13 mouse cellular contexts compared by ENCODE assay signal in genomic region chr6:134509731-134510226, GRCm38 (mm10). TPM values are rescaled to one million over a fixed set of nuclear protein-coding genes. Genes with fewer than 3 reads are reported as not detected.
DNase-seq lines count a peak whose midpoint lies in the region; ATAC-seq and TF ChIP-seq lines count a peak whose summit lies in the region.
"Had no signal": no experiment of that assay in that cellular context is flagged by ENCODE, and none has a peak within 500 bp of the region (broad histone marks: within the 10 kb centered on the region; RNA-seq: fewer than 3 reads in every experiment).

No protein-coding gene starts in this region.

- H3K4me2 ChIP-seq in lung, postnatal 0 days (replicated peaks; ENCODE audit: low read depth, low read length): peak overlapping the region; percentile 17; the same call in 1 of the 2 replicates
- H3K4me2 ChIP-seq in hindbrain, embryonic 14.5 days (replicated peaks): no peak overlapping the region
- H3K4me2 ChIP-seq in stomach, embryonic 15.5 days: 0 out of 2 replicates have a peak overlapping the region, but pooled peaks have one; percentile 16
- H3K4me2 ChIP-seq: liver, embryonic 13.5 days had no signal

- no peak overlapping the region for H3K9ac ChIP-seq in lung, postnatal 0 days (replicated peaks; ENCODE audit: low read depth)
- no peak overlapping the region for H3K9ac ChIP-seq in hindbrain, embryonic 14.5 days
- no peak overlapping the region for H3K9ac ChIP-seq in stomach, embryonic 15.5 days
- H3K9ac ChIP-seq: liver, embryonic 13.5 days had no signal

- no peak overlapping the region for H3K27ac ChIP-seq in lung, postnatal 0 days (ENCODE audit: low read length)
- H3K27ac ChIP-seq in hindbrain, embryonic 14.5 days: peak overlapping the region; percentile 51
- no peak overlapping the region for H3K27ac ChIP-seq in stomach, embryonic 15.5 days
- H3K27ac ChIP-seq: liver, embryonic 13.5 days had no signal

- H3K36me3 ChIP-seq in lung, postnatal 0 days (ENCODE audit: insufficient read depth, low read length): peaks cover 6% of the 10 kb centered on the region; the same call in 1 of the 2 replicates
- H3K36me3 ChIP-seq in hindbrain, embryonic 14.5 days (replicated peaks; ENCODE audit: control insufficient read depth, insufficient read depth): peaks cover 28% of the 10 kb centered on the region
- peaks cover 21% of the 10 kb centered on the region for H3K36me3 ChIP-seq in stomach, embryonic 15.5 days

- no peak for TF ChIP-seq POLR2A in lung, adult 2 months (IDR thresholded peaks at IDR 0.05; ENCODE audit: borderline replicate concordance, extremely low read depth, low read depth, low read length)

- DNase-seq in embryo, embryonic 10 days (ENCODE audit: low spot score): peak; percentile 69
- DNase-seq in embryo, embryonic 9.5 days (ENCODE audit: extremely low spot score): no peak
- no peak for DNase-seq in lung, postnatal 0 days (ENCODE audit: low spot score)
- DNase-seq in lung, adult 2 months: no peak
- peak; percentile 39 for DNase-seq in hindbrain, embryonic 14.5 days (ENCODE audit: low spot score)
- no peak for DNase-seq in left cerebral cortex, adult 11 months (ENCODE audit: low spot score)
- DNase-seq in urinary bladder, adult 18-20 months (ENCODE audit: low spot score in 2 of 2): no peak
- DNase-seq: adrenal gland, postnatal 36 days; cerebellum, adult 8-10 months; gastrocnemius, postnatal 10 days; layer of hippocampus, adult 9-11 months; liver, embryonic 13.5 days had no signal

- no peaks in the 10 kb centered on the region for H3K9me3 ChIP-seq in lung, postnatal 0 days (ENCODE audit: low read length)
- H3K9me3 ChIP-seq in hindbrain, embryonic 14.5 days (ENCODE audit: control insufficient read depth, low read length): no peaks in the 10 kb centered on the region
- no peaks in the 10 kb centered on the region for H3K9me3 ChIP-seq in stomach, embryonic 15.5 days
- H3K9me3 ChIP-seq: liver, embryonic 13.5 days had no signal

- H3K27me3 ChIP-seq in lung, postnatal 0 days (replicated peaks; ENCODE audit: insufficient read depth, low read length): no peaks in the 10 kb centered on the region
- no peaks in the 10 kb centered on the region for H3K27me3 ChIP-seq in hindbrain, embryonic 14.5 days (ENCODE audit: control insufficient read depth, insufficient read depth, low read length)
- no peaks in the 10 kb centered on the region for H3K27me3 ChIP-seq in stomach, embryonic 15.5 days (replicated peaks)
- H3K27me3 ChIP-seq: liver, embryonic 13.5 days had no signal

- ATAC-seq in lung, postnatal 0 days: no peak
- no peak; the same call in 1 of the 2 replicates for ATAC-seq in hindbrain, embryonic 14.5 days (ENCODE audit: low FRiP score)
- no peak for ATAC-seq in stomach, embryonic 15.5 days (ENCODE audit: insufficient read depth, low FRiP score, low read depth)

- no peak overlapping the region for H3K4me3 ChIP-seq in lung, postnatal 0 days (ENCODE audit: low read depth, low read length)
- H3K4me3 ChIP-seq in lung, adult 2 months (replicated peaks; ENCODE audit: extremely low read depth, low read depth, low read length): no peak overlapping the region
- H3K4me3 ChIP-seq in hindbrain, embryonic 14.5 days (replicated peaks; ENCODE audit: low read length): no peak overlapping the region
- no peak overlapping the region for H3K4me3 ChIP-seq in stomach, embryonic 15.5 days (replicated peaks)
- H3K4me3 ChIP-seq: liver, embryonic 13.5 days had no signal

- TF ChIP-seq CTCF in lung, postnatal 0 days (IDR thresholded peaks at IDR 0.05): no peak
- no peak for TF ChIP-seq CTCF in lung, adult 2 months (IDR thresholded peaks at IDR 0.05; ENCODE audit: insufficient read depth, low read length)

- no peak for TF ChIP-seq EP300 in lung, postnatal 0 days (IDR thresholded peaks at IDR 0.05)

- no peaks in the 10 kb centered on the region; the same call in 1 of the 2 replicates for H3K4me1 ChIP-seq in lung, postnatal 0 days (ENCODE audit: insufficient read depth, low read depth, low read length)
- H3K4me1 ChIP-seq in lung, adult 2 months (ENCODE audit: control insufficient read depth, insufficient read depth, low read length): peaks cover 8% of the 10 kb centered on the region
- peaks cover 12% of the 10 kb centered on the region for H3K4me1 ChIP-seq in hindbrain, embryonic 14.5 days (replicated peaks; ENCODE audit: control insufficient read depth, insufficient read depth, low read length)
- H3K4me1 ChIP-seq in stomach, embryonic 15.5 days: peaks cover 10% of the 10 kb centered on the region; the same call in 1 of the 2 replicates

- WGBS in lung, postnatal 0 days: 33% methylated on average over 10 of the region's 10 CpGs
- 40% methylated on average over 10 of the region's 10 CpGs for WGBS in lung, adult 2 months
- 47% methylated on average over 10 of the region's 10 CpGs for WGBS in hindbrain, embryonic 14.5 days
- whole genome bisulfite sequencing in stomach, embryonic 15.5 days: 23% methylated on average over 10 of the region's 10 CpGs

RNA-seq across cellular contexts. Expression of gene Lrp6, which starts 57.0 kb away (rescaled TPM):
- 17.0 and 18.7 TPM in 2 replicates for polyA plus RNA-seq in lung, postnatal 0 days (2015; fragmentation: Nextera tagmentation; extraction: Ambion mirVana)
- 30.8 and 38.3 TPM in 2 replicates for polyA plus RNA-seq in lung, adult 2 months (2012; rRNA removed)
- 21.5 and 22.3 TPM in 2 replicates for polyA plus RNA-seq in hindbrain, embryonic 14.5 days (2014; fragmentation: Nextera tagmentation; extraction: Ambion mirVana)
- 23.6 and 26.5 TPM in 2 replicates for polyA plus RNA-seq in stomach, embryonic 15.5 days (2015; fragmentation: Nextera tagmentation; extraction: Ambion mirVana)

Comparison
In these comparisons a context has a peak if more than half of its experiments do, and no peak if none do; other contexts are left out.
1. DNase-seq: peak in embryo, embryonic 10 days (single experiment) and hindbrain, embryonic 14.5 days (single experiment); none in embryo, embryonic 9.5 days (single experiment), lung, postnatal 0 days (single experiment), lung, adult 2 months (single experiment), left cerebral cortex, adult 11 months (single experiment) and urinary bladder, adult 18-20 months (0 of 2).